Mouse (Mus musculus) hindbrain, postnatal 0 days (tissue): ENCODE data around the gene Olfr572. TPM values are rescaled to one million over a fixed set of nuclear protein-coding genes. Genes with fewer than 3 reads are reported as not detected.

Experiments
- ATAC-seq: fragments of 200-750 bp; cut with Nextera tagmentation; 2 replicates; pipeline ENCODE4 v1.8.0; 2017; ENCODE audit warnings: mild to moderate bottlenecking, moderate TSS enrichment, moderate library complexity
- DNase-seq: peaks from one replicate; pipeline ENCODE4 v3.0.0-alpha.2; 2015; ENCODE audit warnings: low spot score
- H3K27ac ChIP-seq: fragments of 300-500 bp; sonication (generic); 2 replicates; pipeline ENCODE4 v1.5.1; 2014; ENCODE audit warnings: mild to moderate bottlenecking
- H3K27me3 ChIP-seq: fragments of 300-500 bp; sonication (generic); 2 replicates; pipeline ENCODE4 v1.6.1; 2014; ENCODE audit warnings: low read length, mixed read lengths; ENCODE audit not compliant: insufficient read depth
- H3K36me3 ChIP-seq: fragments of 300-500 bp; sonication (generic); 2 replicates; pipeline ENCODE4 v1.6.1; 2014; ENCODE audit warnings: low read length, mixed read lengths; ENCODE audit not compliant: insufficient read depth
- H3K4me1 ChIP-seq: fragments of 300-500 bp; sonication (generic); 2 replicates; pipeline ENCODE4 v1.6.1; 2014; ENCODE audit warnings: antibody characterized with exemption, low read length, mixed read lengths; ENCODE audit not compliant: insufficient read depth
- H3K4me2 ChIP-seq: fragments of 300-500 bp; sonication (generic); 2 replicates; pipeline ENCODE4 v1.6.1; 2014; ENCODE audit warnings: low read depth, mild to moderate bottlenecking, low read length, moderate library complexity, mixed read lengths
- H3K4me3 ChIP-seq: fragments of 300-500 bp; sonication (generic); 2 replicates; pipeline ENCODE4 v1.5.1; 2014; ENCODE audit warnings: low read length
- H3K9ac ChIP-seq: fragments of 300-500 bp; sonication (generic); replicated peaks from 2 replicates; pipeline ENCODE4 v1.6.1; 2014; ENCODE audit warnings: mild to moderate bottlenecking, low read length, moderate library complexity, mixed read lengths
- H3K9me3 ChIP-seq: fragments of 300-500 bp; sonication (generic); 2 replicates; pipeline ENCODE4 v1.6.1; 2016; ENCODE audit warnings: low read length, mixed read lengths
- CTCF ChIP-seq: IDR thresholded peaks from 2 replicates; pipeline ENCODE4 v1.5.1; 2016; ENCODE audit warnings: antibody characterized with exemption, control low read depth, low read depth
- WGBS: fragments of 180-500 bp; shearing (Covaris S2); extraction: QIAGEN DNeasy Blood & Tissue Kit; methylation state at CpG from one replicate; pipeline ENCODE4 v1.1.7; 2014; 5-methylcytosine and 5-hydroxymethylcytosine counted together
- polyA plus RNA-seq: library from polyadenylated mRNA; unstranded; fragments of >200 nt; fragmentation: Nextera tagmentation; extraction: Ambion mirVana; gene quantifications from 2 replicates; pipeline ENCODE4 v1.2.1, GENCODE M21; 2015
- total RNA-seq: library from RNA; depleted of rRNA; stranded (reverse); fragments of >200 nt; gene quantifications from 2 replicates; pipeline ENCODE4 v1.2.3, GENCODE M21; 2014; rRNA removed

Olfr572 gene
- not detected in 2 replicates for total RNA-seq
- polyA plus RNA-seq: not detected in 2 replicates

DNA sequence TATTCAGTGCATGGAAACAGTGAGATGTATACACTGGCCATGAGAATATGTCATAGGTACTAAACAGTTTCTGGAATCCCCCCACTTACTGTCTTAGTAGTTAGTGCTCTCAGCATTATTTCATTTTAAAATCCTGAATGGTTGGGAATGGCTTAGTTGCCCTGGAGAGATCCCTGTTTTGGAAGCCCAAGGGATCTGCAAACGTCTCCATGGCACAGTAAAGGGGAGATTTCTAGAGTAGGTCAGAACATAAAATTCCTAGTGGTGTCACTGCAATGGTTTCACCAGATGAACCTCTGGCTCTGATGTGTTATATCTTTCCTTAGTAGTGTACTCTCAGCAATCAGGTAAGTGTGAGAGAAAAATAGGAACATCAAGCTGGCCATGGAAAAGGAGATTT is at the start of gene Olfr572:
Gene Olfr572, plus strand, starts transcription at position 301 of the 400 bp plus-strand sequence.
- no peak for TF ChIP-seq CTCF
- DNase-seq (no peak), ATAC-seq (no peak)
- Histone ChIP-seq H3K4me3 (no peak within 1 kb of the TSS), H3K9me3 (no peaks in the 10 kb centered on the region), H3K27me3 (no peaks in the 10 kb centered on the region), H3K36me3 (no peaks in the 10 kb centered on the region), H3K4me2 (no peak within 1 kb of the TSS), H3K27ac (no peak within 1 kb of the TSS), H3K4me1 (no peaks in the 10 kb centered on the region), H3K9ac (no peak within 1 kb of the TSS)
- WGBS: 63% methylated on average over 1 of the region's 1 CpGs

DNA sequence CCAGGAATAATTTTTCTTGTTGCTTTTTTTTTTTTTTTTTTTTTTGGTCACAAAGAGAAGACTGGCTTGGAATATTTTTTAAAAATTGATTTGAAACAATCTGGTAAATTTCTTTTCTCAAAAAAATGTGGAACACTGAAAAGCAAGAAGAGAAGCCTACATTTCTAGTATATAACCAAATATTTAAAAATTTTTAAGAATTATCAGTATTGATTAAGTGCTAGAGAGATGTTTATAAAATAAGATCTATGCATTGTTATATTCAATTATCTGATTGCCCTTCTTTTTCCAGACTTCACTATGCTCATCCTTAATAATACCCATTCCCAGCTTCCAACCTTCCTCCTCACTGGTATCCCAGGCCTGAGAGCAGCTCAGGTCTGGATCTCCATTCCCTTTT is 47.4 kb upstream of the Olfr572 start, which contains the start of gene Olfr568:
Gene Olfr568, plus strand, starts transcription at position 301 of the 400 bp plus-strand sequence.
- Histone ChIP-seq H3K27me3 (no peaks in the 10 kb centered on the region), H3K9me3 (no peaks in the 10 kb centered on the region), H3K4me3 (no peak within 1 kb of the TSS), H3K4me2 (no peak within 1 kb of the TSS), H3K9ac (no peak within 1 kb of the TSS), H3K36me3 (no peaks in the 10 kb centered on the region), H3K4me1 (no peaks in the 10 kb centered on the region), H3K27ac (no peak within 1 kb of the TSS)
- ATAC-seq (no peak), DNase-seq (no peak)
- no peak for TF ChIP-seq CTCF

DNA sequence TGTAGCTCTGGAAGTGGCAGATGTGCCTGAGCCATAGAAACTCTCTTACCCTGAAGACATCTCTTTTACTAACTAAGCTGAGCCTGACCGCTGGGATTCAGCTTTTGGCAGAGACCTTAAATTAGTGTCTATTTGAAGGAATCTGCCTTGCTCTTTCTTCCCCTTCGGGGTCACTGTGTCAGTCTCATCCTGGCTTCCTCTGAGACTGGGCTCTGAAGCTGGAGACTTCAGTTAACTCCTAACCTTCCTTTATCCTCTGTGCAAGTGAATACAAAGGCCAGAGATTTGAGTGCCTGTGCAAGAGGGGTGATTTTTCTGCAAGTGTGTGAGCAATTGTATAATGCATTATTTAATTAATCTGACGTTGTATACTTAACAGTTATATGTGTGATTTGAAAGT is 33.4 kb upstream of the Olfr572 start, which contains the start of gene Olfr569:
Gene Olfr569, minus strand, starts transcription at position 101 of the 400 bp plus-strand sequence.
- WGBS: 68% methylated on average over 3 of the region's 3 CpGs
- Histone ChIP-seq H3K4me1 (no peaks in the 10 kb centered on the region), H3K27ac (no peak within 1 kb of the TSS), H3K9me3 (no peaks in the 10 kb centered on the region), H3K4me3 (no peak within 1 kb of the TSS), H3K27me3 (no peaks in the 10 kb centered on the region), H3K4me2 (no peak within 1 kb of the TSS), H3K36me3 (no peaks in the 10 kb centered on the region), H3K9ac (no peak within 1 kb of the TSS)
- ATAC-seq: no peak
- DNase-seq: no peak
- TF ChIP-seq CTCF: no peak

DNA sequence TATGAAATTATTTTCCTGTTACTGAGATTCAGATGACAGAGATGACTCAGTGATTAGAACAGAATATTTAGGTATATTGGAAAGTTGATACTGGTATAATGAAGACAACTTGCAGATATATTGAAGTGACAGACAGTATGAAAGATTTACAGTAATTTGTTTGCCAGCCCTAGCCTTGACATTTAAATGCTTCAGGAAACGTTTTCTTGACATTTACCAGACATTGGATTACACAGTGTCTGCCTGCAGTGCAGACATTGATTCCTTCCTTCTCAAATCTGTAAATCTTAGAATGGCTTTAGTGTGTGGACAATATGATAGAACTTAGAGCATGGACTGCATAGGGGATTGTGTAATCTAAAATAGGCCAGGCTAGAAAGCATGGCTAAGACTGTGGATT is 8.9 kb upstream of the Olfr572 start:
- H3K9me3 ChIP-seq: no peaks in the 10 kb centered on the region
- DNase-seq (no peak), ATAC-seq (no peak)
- TF ChIP-seq CTCF: no peak
- no peaks in the 10 kb centered on the region for H3K36me3 ChIP-seq
- no peak overlapping the region for H3K4me3 ChIP-seq
- no peak overlapping the region for H3K27ac ChIP-seq
- no peaks in the 10 kb centered on the region for H3K27me3 ChIP-seq
- H3K9ac ChIP-seq: no peak overlapping the region
- 42% methylated on average over 1 of the region's 1 CpGs for WGBS
- H3K4me2 ChIP-seq: no peak overlapping the region
- H3K4me1 ChIP-seq: no peaks in the 10 kb centered on the region

DNA sequence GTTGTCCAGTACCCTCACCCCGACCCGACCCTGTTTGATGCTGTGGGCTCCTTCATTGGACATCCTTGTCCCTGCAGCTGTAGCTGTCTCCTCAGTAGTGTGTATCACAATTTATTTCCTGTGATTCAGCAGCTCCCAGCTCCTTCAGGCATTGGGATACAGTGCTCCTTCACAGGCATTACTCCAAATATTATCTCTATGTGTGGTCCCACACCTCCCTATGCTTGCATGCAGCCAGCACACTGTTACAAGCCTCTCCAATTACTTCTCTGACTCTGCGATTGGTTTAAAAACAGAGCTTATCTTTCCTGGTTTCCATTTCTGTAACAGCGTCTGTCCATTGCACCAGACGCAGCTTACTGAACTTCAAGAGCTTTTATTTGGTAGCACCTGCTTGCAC is 7.8 kb upstream of the Olfr572 start:
- no peaks in the 10 kb centered on the region for H3K4me1 ChIP-seq
- H3K9ac ChIP-seq: no peak overlapping the region
- no peak for DNase-seq
- H3K27me3 ChIP-seq: no peaks in the 10 kb centered on the region
- no peak for ATAC-seq
- 82% methylated on average over 5 of the region's 5 CpGs for WGBS
- H3K27ac ChIP-seq: no peak overlapping the region
- no peaks in the 10 kb centered on the region for H3K36me3 ChIP-seq
- TF ChIP-seq CTCF: no peak
- no peaks in the 10 kb centered on the region for H3K9me3 ChIP-seq
- H3K4me3 ChIP-seq: no peak overlapping the region
- H3K4me2 ChIP-seq: no peak overlapping the region

DNA sequence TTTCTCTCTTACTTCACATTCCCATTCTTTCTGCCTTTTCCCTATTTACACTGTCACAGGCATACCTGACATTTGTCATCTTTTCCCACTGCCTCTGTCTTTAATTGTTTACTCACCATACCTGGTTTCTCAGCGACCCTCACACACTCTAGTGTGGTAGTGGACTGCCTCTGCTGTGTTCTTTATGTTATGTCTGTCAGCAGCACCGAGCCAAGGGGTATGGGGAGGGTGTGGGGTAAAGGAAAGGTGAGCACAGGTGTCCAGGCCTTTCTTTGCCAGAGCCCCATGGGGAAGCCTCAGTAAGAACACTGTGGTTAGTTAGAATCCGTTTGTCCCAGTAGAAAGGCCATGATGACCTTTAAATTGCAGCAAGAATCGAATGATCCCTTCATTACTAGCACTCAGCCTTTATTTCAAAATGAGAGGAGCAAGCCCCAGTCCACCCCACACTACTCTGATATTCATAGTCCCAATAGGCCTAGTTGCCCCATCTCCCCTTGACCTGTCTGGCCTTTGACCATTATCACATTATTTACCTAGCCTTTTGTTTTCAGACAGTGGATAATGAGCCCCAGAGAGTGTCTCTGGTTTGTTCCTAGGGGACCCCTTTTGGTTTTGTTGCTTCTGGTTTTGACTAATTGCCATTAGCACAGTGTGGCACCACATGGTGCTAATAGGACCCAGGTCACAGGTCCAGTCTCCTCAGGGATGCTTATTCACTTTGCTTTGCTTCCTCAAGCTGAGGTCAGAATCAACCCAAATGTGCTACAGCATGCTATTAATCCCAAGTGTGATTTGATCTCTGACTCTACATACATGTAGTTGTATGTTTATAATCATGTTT is 7.0 kb upstream of the Olfr572 start, which contains the start of gene Olfr571:
Gene Olfr571, minus strand, starts transcription at position 505 of the 844 bp plus-strand sequence.
- Histone ChIP-seq H3K9me3 (no peaks in the 10 kb centered on the region), H3K9ac (no peak within 1 kb of the TSS), H3K4me1 (no peaks in the 10 kb centered on the region), H3K27me3 (no peaks in the 10 kb centered on the region), H3K4me2 (no peak within 1 kb of the TSS), H3K4me3 (no peak within 1 kb of the TSS), H3K36me3 (no peaks in the 10 kb centered on the region), H3K27ac (no peak within 1 kb of the TSS)
- ATAC-seq (no peak), DNase-seq (no peak)
- WGBS: 67% methylated on average over 4 of the region's 4 CpGs
- no peak for TF ChIP-seq CTCF

DNA sequence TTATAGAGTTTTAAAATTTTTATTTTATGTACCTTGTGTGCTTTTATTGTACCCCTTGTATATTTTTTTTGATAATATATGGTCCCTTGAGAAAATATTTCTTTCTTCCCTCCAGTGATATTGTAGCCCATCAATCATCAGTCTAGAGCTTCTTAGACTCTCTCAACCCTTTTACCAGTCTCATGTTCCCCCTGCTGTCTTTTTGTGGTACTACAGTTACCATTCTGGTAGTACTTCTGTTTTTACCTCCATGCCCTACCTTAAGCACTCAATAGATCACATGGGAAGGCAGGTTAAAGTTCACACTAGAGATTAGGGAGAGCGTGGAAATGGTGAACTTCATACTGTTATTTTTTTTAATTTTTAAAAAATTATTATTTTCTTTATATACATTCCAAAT is 4.6 kb upstream of the Olfr572 start:
- no peak overlapping the region for H3K4me3 ChIP-seq
- H3K4me1 ChIP-seq: no peaks in the 10 kb centered on the region
- H3K9me3 ChIP-seq: no peaks in the 10 kb centered on the region
- H3K9ac ChIP-seq: no peak overlapping the region
- no peaks in the 10 kb centered on the region for H3K36me3 ChIP-seq
- ATAC-seq (peak; percentile 56), DNase-seq (peak; percentile 75)
- no peak overlapping the region for H3K4me2 ChIP-seq
- peak; percentile 82 for TF ChIP-seq CTCF
- H3K27ac ChIP-seq: no peak overlapping the region
- WGBS: 14% methylated on average over 1 of the region's 1 CpGs
- no peaks in the 10 kb centered on the region for H3K27me3 ChIP-seq
